Mouse (Mus musculus) urinary bladder, postnatal 10 days (tissue): ENCODE results near the gene Dennd5a.

ENCODE experiments used
- DNase-seq: peaks from one replicate; pipeline ENCODE4 v3.0.0; 2022; ENCODE audit warnings: low spot score

The Dennd5a gene

GRCm38 (mm10) chr7:109963707-109964106 is 3.4 kb upstream of the Dennd5a start:
- DNase-seq, result no peak

- no peak for DNase-seq
Measured at GRCm38 (mm10) chr7:109962596-109962995, 2.3 kb upstream of the Dennd5a start.

GRCm38 (mm10) chr7:109961570-109961969 is 1.3 kb upstream of the Dennd5a start:
- no peak for DNase-seq

DNA sequence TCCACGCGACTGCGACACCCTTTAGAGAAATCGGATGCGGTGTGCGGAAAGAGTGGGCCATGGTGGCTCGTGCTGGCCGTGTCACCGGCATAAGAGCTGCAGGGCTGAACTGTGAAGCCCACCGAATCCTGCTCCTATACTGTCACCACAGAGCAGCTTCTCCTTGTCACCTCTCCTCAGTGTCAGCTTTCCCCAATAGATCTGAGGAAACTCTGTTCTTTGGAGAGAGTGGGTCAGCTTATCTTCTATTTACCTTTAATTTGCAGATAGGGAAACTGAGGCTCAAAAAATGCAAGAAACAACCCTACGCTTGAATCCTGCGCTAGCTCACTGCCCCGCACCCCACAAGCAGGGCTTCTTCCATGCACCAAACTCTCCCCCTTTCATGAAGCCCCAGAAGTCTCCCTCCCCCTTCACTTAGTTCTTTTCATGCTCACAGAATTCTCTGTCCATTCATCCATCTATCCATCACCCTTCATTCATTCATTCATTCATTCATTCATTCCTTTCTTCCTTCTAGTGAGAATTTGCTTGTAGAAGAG is 414 bp upstream of the Dennd5a start:
- DNase-seq, result no peak

DNA sequence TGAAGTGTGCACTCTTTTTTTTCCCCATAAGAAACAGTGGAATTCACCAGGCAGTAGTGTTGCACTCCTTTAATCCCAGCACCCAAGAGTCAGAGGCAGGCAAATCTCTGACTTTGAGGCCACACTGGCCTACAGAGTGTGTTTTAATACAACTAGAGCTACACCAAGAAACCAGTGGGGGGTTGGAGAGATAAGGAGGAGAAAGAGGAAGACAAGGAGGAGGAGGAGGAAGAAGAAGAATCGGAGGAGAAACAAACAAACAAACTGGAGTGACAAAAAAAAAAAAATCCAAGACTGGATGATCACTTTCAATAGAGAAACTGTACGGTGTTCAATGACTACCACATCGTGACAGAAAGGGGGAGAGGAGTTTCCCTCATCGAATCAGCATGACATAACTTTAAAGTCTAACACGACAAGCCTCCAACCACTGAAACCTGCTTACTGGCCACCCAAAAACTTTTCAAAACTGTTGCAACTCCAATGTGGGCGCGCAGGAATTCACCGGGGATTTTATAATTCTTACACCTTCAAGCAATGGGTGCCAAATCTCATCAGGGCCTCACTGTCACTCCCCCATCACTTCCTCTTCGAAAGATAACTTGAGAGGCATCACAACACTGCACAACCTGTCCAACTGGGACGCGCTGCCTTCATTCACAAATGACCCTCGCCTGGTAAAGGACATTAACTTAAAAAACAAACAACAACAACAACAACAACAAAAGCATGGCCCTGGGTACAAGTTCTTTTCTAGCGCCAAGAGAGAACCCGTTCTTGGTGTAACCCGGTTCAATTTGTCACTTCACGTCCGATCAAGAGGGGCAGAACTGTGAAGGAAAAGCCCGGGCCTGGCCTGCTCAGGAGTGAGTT is 1.2 kb downstream of the Dennd5a start:
- DNase-seq, result no peak

DNA sequence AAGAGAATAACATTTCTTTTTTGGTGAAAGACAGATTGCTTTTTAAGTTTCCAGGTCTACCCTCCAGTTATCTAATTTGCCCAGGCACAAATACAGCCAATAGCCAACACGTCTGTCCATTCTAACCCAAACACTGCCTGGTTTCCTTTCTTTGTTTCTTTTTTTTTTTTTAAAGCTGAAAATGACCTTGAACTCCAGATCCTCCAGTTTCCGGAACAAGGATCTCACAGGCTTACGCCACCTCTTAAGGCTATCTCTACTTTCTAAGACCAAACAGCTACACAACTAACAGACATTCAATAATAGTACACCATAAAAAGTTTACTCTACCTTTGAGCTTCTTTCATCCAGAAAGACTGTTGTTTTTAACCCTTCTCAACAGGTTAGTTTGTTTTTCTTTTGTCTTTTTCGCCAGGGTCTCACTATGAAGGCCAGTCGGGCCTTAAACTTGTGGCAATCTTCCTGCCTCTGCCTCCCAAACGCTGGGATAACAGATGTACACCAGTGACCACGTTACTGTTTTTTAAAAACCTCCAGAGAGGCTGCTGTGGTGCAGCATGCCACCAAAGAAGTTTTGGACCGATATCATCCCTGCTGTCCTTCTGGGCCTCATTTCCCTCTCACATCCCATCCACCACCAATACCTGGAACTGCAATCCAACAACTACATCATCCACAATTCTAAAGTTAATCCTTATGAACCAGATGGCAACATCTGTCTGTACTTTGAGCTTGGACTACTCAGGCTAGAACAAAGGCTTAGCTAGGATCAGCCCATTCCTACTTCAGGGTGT is 2.1 kb downstream of the Dennd5a start:
- DNase-seq, result no peak

GRCm38 (mm10) chr7:109954622-109955401 is 5.5 kb downstream of the Dennd5a start:
- DNase-seq, result no peak

- no peak for DNase-seq
Measured at GRCm38 (mm10) chr7:109951297-109951696, 9.0 kb downstream of the Dennd5a start.

DNA sequence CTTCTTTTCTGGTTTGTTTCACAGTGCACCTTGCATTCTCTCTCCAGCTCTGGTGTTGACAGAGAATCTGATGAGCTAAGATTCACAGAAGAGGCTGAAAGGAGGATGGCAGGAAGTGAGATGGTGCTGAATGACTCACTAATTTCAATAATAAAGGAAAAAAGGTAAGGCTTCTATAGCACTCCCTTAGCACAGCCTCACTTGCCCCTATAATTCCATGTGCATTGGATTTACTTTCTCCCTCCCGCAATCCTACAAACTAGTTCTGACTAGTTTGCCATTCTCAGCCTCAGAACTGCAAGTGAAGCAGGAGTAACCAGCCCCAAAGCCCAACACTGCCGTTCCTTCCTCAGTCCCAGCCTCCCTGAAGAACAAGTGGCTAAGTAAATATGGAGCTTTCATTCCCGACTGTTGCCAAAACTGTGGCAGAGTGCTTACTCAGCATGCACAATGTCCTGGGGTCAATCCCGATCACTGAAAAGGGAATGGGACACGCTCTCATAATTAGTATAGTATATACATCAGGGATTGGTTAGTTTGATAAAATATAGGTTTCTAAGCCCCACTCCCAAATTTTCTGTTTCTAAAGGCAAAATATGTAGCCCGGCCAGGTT is 15.7 kb downstream of the Dennd5a start:
- DNase-seq, result no peak

- no peak for DNase-seq
Measured at GRCm38 (mm10) chr7:109929628-109930027, 30.6 kb downstream of the Dennd5a start.

DNA sequence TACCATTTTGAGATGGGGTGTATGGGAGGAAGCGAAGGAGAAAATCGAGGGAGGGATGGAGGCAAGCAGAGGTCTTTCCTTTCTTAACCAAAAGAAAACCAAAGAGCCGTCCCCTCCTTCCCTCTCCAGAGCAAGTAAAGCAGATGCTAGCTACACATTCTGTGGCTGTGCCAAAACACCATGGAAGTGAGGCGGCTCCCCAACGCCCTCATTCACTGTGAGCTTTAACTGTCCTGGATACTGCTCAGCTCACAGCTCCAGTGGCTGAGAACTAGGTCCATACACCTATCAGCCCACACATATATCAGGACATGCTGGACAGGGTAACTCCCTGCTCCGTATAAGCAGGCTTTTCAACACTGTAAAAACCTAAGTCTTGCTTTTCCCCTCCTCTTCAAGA is 31.9 kb downstream of the Dennd5a start:
- DNase-seq, result no peak

DNA sequence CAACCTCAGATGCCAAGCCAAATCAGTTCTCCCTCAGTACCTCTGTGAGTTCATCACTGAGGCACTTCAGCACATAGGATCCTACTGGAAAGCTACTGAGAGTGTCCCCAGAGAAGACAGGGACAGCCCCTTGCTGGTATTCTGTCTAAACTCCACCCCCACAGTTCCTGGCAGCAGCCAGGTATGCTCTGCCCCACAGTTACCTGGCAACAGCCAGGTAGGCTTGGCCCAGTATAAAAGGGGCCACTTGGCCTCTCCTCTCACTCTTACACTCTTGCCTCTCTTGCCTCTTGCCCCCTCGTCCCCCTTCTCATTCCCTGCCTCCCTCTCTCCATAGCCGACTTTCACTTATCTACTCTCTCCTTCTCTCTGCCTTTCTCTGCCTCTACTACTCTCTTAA is 35.3 kb downstream of the Dennd5a start:
- DNase-seq, result no peak

DNA sequence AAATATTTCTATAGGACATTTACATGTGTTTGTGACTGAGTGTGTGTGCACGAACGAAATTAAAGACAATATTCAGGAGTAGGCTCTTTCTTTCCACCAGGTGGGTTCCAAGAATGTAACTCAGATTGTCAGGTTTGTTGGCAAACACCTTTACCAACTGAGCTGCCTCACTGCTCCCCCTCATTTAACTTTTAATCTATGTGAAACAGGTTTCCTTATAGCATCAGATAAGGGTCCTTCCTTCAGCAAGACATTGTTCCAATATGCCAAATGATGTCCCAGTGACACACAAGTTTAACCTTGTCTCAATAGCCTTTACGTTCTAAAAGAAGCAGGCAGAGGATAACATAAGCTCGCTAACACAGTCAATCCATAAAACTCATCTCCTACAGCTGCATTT is 37.4 kb downstream of the Dennd5a start:
- DNase-seq, result no peak

DNA sequence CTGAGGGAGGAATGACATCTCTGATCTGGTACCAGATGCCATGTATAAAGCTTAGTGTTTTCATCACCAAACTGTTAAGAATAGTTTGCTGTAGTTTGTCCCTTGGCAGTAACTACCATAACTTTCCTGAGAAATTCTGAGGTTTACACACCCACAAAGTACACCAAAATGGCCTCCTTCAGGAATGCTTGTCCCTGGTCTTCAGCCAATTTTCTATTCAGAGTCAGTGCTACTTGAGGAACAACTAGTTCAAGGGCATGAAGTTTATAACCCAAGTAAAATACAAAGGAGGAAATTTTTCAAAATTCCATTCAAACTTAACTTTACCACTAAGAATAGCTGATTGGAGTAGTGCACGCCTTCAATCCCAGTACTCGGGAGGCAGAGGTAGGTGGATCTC is 54.1 kb downstream of the Dennd5a start:
- no peak for DNase-seq

DNA sequence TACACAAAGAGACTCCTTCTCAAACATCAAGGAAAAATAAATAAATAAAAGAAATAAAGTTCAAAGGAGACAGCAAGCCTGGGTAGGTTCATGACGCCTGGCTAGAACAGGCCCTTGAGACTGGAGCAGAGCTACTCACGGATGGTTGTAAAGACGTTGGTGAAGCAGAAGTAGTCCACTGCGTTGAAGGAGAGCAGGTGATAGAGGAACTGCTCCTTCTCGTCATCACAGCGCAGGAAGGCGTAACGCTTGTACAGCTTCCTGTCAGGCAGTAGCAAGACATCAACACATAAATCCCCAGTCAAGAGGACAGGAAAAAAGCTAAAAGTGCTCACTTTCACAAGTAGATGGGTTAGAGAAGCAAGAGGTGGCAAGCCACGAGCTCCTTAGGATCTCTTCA is 59.3 kb downstream of the Dennd5a start:
- DNase-seq, result no peak

- no peak for DNase-seq
Measured at GRCm38 (mm10) chr7:109898911-109899310, 61.4 kb downstream of the Dennd5a start.

GRCm38 (mm10) chr7:109892530-109892929 is 67.7 kb downstream of the Dennd5a start:
- DNase-seq, result peak; percentile 31

- no peak for DNase-seq
Measured at GRCm38 (mm10) chr7:109891786-109892185, 68.5 kb downstream of the Dennd5a start.

- DNase-seq, result no peak
Measured at GRCm38 (mm10) chr7:109890256-109890655, 70.0 kb downstream of the Dennd5a start.

- no peak for DNase-seq
Measured at GRCm38 (mm10) chr7:109889300-109889699, 71.0 kb downstream of the Dennd5a start.

- DNase-seq, result no peak
Measured at GRCm38 (mm10) chr7:109886249-109886648, 74.0 kb downstream of the Dennd5a start.

DNA sequence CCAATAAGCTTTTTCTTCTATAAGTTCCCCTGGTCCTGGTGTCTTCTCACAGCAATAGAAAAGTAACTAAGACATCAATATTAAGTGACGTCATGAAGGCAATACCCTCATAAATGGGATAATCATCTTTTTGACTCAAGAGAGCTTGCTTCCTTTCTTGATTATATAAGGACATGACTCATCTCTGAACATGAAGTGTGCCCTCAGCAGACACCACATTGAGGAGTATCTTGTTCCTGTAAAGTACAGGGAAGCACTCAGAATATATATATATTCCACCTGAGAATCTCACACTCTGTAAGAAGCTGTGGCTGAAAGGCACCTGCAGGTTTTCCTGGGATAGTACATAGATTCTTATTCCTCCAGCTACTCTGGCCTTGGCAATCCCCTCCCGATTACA is 77.7 kb downstream of the Dennd5a start:
- no peak for DNase-seq
